Mouse (Mus musculus) neutrophil, adult 83 days (primary cell): ENCODE measurements around the gene Cdr2. TPM values are rescaled to one million over a fixed set of nuclear protein-coding genes. Genes with fewer than 3 reads are reported as not detected.

Experiments
- total RNA-seq, 2 experiments: library from RNA; stranded (reverse); gene quantifications; one replicate each; pipeline ENCODE4 v1.2.4; 2023

The Cdr2 gene
- total RNA-seq: 10 to 100 TPM in 1 of 2 experiments, 1 to 10 TPM in 1; 6.7 to 10.8 TPM

GRCm38 (mm10) chr7:120982200-120982841 is at the start of gene Cdr2, which contains the start of gene Mfsd13b:
TSS of gene Cdr2 (minus strand) at chr7:120982312.
TSS of gene Mfsd13b (plus strand) at chr7:120982509.

GRCm38 (mm10) chr7:120917592-120918461 is 64.3 kb downstream of the Cdr2 start, which contains the start of gene Polr3e:
TSS of gene Polr3e (plus strand) at chr7:120917744.

Other genes starting within 250 kb of the Cdr2 start
- not detected for gene Vwa3a, start 243.0 kb downstream of the Cdr2 start, total RNA-seq
- not detected for gene Gm5737, start 169.9 kb downstream of the Cdr2 start, total RNA-seq
- 10 to 100 TPM; 50.7 to 53.5 TPM for gene Eef2k, start 139.5 kb downstream of the Cdr2 start, total RNA-seq
- gene Polr3e, start 64.6 kb downstream of the Cdr2 start, total RNA-seq: 1 to 10 TPM; 6.8 to 8.6 TPM
- gene Mfsd13b, start 197 bp upstream of the Cdr2 start, total RNA-seq: 1 to 10 TPM in 1 of 2 experiments, not detected in 1; 1.5 TPM
- gene Mettl9, start 52.1 kb upstream of the Cdr2 start, total RNA-seq: 100 to 1,000 TPM; 181 to 196 TPM
- 100 to 1,000 TPM; 319 to 329 TPM for gene Igsf6, start 92.3 kb upstream of the Cdr2 start, total RNA-seq
- under 1 TPM; 0.44 to 0.64 TPM for gene Otoa, start 99.3 kb upstream of the Cdr2 start, total RNA-seq